Comparison of ENCODE assay signal across 8 mouse cellular contexts in genomic region chr5:134175696-134176095, GRCm38 (mm10). TPM values are rescaled to one million over a fixed set of nuclear protein-coding genes. Genes with fewer than 3 reads are reported as not detected.
DNase-seq lines count a peak whose midpoint lies in the region; ATAC-seq and TF ChIP-seq lines count a peak whose summit lies in the region.

No protein-coding gene starts in this region.

- WGBS in forebrain, postnatal 0 days: 9% methylated on average over 10 of the region's 10 CpGs

- peak overlapping the region; percentile 89; the same call in 1 of the 2 replicates for H3K27ac ChIP-seq in left cerebral cortex, adult 2 months
- peak overlapping the region; percentile 68 for H3K27ac ChIP-seq in brown adipose tissue, adult 24 weeks (replicated peaks; ENCODE audit: low read depth, low read length)
- H3K27ac ChIP-seq in forebrain, postnatal 0 days (ENCODE audit: low read depth, low read length): peak overlapping the region; percentile 81

- no peak for ATAC-seq in forebrain, postnatal 0 days

- H3K27me3 ChIP-seq in forebrain, postnatal 0 days (ENCODE audit: insufficient read depth, low read length): no peaks in the 10 kb centered on the region

- H3K9me3 ChIP-seq in forebrain, postnatal 0 days (ENCODE audit: low read length): no peaks in the 10 kb centered on the region

- H3K4me1 ChIP-seq in brown adipose tissue, adult 24 weeks (ENCODE audit: control insufficient read depth, insufficient read depth, insufficient read length, low read length): no peaks in the 10 kb centered on the region
- peaks cover 6% of the 10 kb centered on the region for H3K4me1 ChIP-seq in forebrain, postnatal 0 days (ENCODE audit: insufficient read depth)

- no peak for DNase-seq in left cerebral cortex, adult 2 months (ENCODE audit: extremely low spot score in 1 of 2, low spot score in 2 of 2)
- DNase-seq in left cerebral cortex, adult 8-10 months (ENCODE audit: low spot score in 2 of 2): no peak
- DNase-seq in forebrain, postnatal 0 days: no peak
- peak; percentile 55 for DNase-seq in mesoderm, embryonic 11.5 days (ENCODE audit: low read depth, low spot score)
- DNase-seq in urinary bladder, adult 18-20 months (ENCODE audit: low spot score in 2 of 2): no peak
- no peak for DNase-seq in spleen, postnatal 14 days (ENCODE audit: low spot score in 2 of 2)
- DNase-seq in urinary bladder, postnatal 14 days (ENCODE audit: low spot score): no peak

- H3K9ac ChIP-seq in forebrain, postnatal 0 days: peak overlapping the region; percentile 69

- no peak for TF ChIP-seq CTCF in left cerebral cortex, adult 2 months (IDR thresholded peaks at IDR 0.05)
- no peak for TF ChIP-seq CTCF in forebrain, postnatal 0 days (IDR thresholded peaks at IDR 0.05; ENCODE audit: low read depth)

- H3K4me2 ChIP-seq in forebrain, postnatal 0 days (ENCODE audit: low read depth): peak overlapping the region; percentile 78

- peaks cover 7% of the 10 kb centered on the region; the same call in 1 of the 2 replicates for H3K36me3 ChIP-seq in forebrain, postnatal 0 days (ENCODE audit: insufficient read depth)

- peak overlapping the region; percentile 85 for H3K4me3 ChIP-seq in left cerebral cortex, adult 2 months
- peak overlapping the region; percentile 84 for H3K4me3 ChIP-seq in brown adipose tissue, adult 24 weeks (ENCODE audit: insufficient read depth, low read depth, low read length)
- peak overlapping the region; percentile 95 for H3K4me3 ChIP-seq in forebrain, postnatal 0 days (ENCODE audit: low read depth, low read length)

- intact Hi-C loops in left cerebral cortex, adult 2 months (cut with DNase I): no loop called here

RNA-seq across cellular contexts. Expression of gene Rcc1l, which starts 0.9 kb away (rescaled TPM):
- 10 to 100 TPM; 15.4 to 19.2 TPM for total RNA-seq in left cerebral cortex, adult 2 months (2021)
- total RNA-seq in left cerebral cortex, adult 8-10 months (2022): 10 to 100 TPM; 15.5 to 21.2 (median 16.8) TPM
- 8.2 and 16.1 TPM in 2 replicates for polyA plus RNA-seq in brown adipose tissue, adult 24 weeks (2012; ENCODE audit: insufficient read depth, insufficient read length, missing spikeins)
- total RNA-seq in forebrain, postnatal 0 days (2014; rRNA removed): 21.6 and 26.0 TPM in 2 replicates
- 22.4 TPM in 2 replicates for polyA plus RNA-seq in forebrain, postnatal 0 days (2015; fragmentation: Nextera tagmentation; extraction: Ambion mirVana)

RNA-seq across cellular contexts. Expression of gene Gtf2ird2, which starts 8.1 kb away (rescaled TPM):
- 10 to 100 TPM; 17.7 to 20.1 TPM for total RNA-seq in left cerebral cortex, adult 2 months (2021)
- total RNA-seq in left cerebral cortex, adult 8-10 months (2022): 10 to 100 TPM; 16.8 to 19.3 (median 18.2) TPM
- 1.4 and 2.6 TPM in 2 replicates for polyA plus RNA-seq in brown adipose tissue, adult 24 weeks (2012; ENCODE audit: insufficient read depth, insufficient read length, missing spikeins)
- 14.3 and 20.4 TPM in 2 replicates for total RNA-seq in forebrain, postnatal 0 days (2014; rRNA removed)
- polyA plus RNA-seq in forebrain, postnatal 0 days (2015; fragmentation: Nextera tagmentation; extraction: Ambion mirVana): 8.8 and 11.8 TPM in 2 replicates

RNA-seq across cellular contexts. Expression of gene Ncf1, which starts 53.7 kb away (rescaled TPM):
- 10 to 100 TPM in 1 of 2 experiments, 1 to 10 TPM in 1; 8.1 to 10.2 TPM for total RNA-seq in left cerebral cortex, adult 2 months (2021)
- 10 to 100 TPM in 2 of 4 experiments, 1 to 10 TPM in 2; 5.3 to 16.2 (median 10.3) TPM for total RNA-seq in left cerebral cortex, adult 8-10 months (2022)
- 1.9 and 3.1 TPM in 2 replicates for polyA plus RNA-seq in brown adipose tissue, adult 24 weeks (2012; ENCODE audit: insufficient read depth, insufficient read length, missing spikeins)
- 2.9 and 9.1 TPM in 2 replicates for total RNA-seq in forebrain, postnatal 0 days (2014; rRNA removed)
- polyA plus RNA-seq in forebrain, postnatal 0 days (2015; fragmentation: Nextera tagmentation; extraction: Ambion mirVana): 1.3 and 2.1 TPM in 2 replicates
